Mouse (Mus musculus): ENCODE data around the gene Foxg1. TPM values are rescaled to one million over a fixed set of nuclear protein-coding genes. Genes with fewer than 3 reads are reported as not detected.
A peak's percentile ranks its signal among the peaks of the same experiment; 100 is the strongest.

The Foxg1 gene
- polyA plus RNA-seq, 1 experiment: 76.0 TPM

- peak; percentile 73 for DNase-seq (ENCODE audit: low read depth)
- no peak for TF ChIP-seq CTCF (IDR thresholded peaks at IDR 0.05; ENCODE audit: borderline replicate concordance, extremely low read depth, insufficient read depth, insufficient read length)
- TF ChIP-seq POLR2A (IDR thresholded peaks at IDR 0.05; ENCODE audit: borderline replicate concordance, extremely low read depth, insufficient read depth, insufficient read length, poor library complexity, severe bottlenecking): no peak
These were observed 15.1 kb downstream of the Foxg1 start for GRCm38 (mm10) chr12:49397443-49398162.

- TF ChIP-seq POLR2A (IDR thresholded peaks at IDR 0.05; ENCODE audit: borderline replicate concordance, extremely low read depth, insufficient read depth, insufficient read length, poor library complexity, severe bottlenecking): no peak
- peak; percentile 75 for DNase-seq (ENCODE audit: low read depth)
These were observed 15.7 kb downstream of the Foxg1 start for GRCm38 (mm10) chr12:49398163-49398540.

DNA sequence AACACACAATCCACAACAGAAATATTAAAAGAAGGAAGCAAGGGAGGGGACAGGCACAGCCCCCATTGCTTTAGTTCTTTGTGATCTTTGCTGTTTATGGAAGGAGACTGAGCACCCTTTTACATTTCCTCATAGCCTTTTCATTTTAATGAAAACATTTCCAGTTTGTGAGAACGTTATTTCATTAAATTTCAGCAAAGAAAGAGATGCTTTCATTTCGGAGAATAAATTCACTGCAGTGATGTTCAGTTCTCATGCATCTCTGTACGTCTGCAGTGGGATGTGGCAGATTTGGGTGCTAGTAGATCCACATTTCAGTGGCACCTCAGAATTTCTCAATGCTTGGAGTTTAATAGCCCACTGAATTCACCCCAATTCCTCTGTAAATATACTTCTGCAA lies 16.2 kb downstream of the Foxg1 start:
- TF ChIP-seq CTCF (IDR thresholded peaks at IDR 0.05; ENCODE audit: borderline replicate concordance, extremely low read depth, insufficient read depth, insufficient read length) (no peak), POLR2A (IDR thresholded peaks at IDR 0.05; ENCODE audit: borderline replicate concordance, extremely low read depth, insufficient read depth, insufficient read length, poor library complexity, severe bottlenecking) (no peak)

GRCm38 (mm10) chr12:49399611-49400010 lies 17.2 kb downstream of the Foxg1 start:
- DNase-seq (ENCODE audit: low read depth): peak; percentile 70

More for the DNA sequence above, 16.2 kb downstream of the Foxg1 start:
- peak; percentile 72 for DNase-seq (ENCODE audit: low read depth)

GRCm38 (mm10) chr12:49400036-49400852 lies 17.8 kb downstream of the Foxg1 start:
- peak; percentile 76 for DNase-seq (ENCODE audit: low read depth)

More at GRCm38 (mm10) chr12:49399611-49400010, 17.2 kb downstream of the Foxg1 start:
- TF ChIP-seq POLR2A (IDR thresholded peaks at IDR 0.05; ENCODE audit: borderline replicate concordance, extremely low read depth, insufficient read depth, insufficient read length, poor library complexity, severe bottlenecking): no peak
- no peak for TF ChIP-seq CTCF (IDR thresholded peaks at IDR 0.05; ENCODE audit: borderline replicate concordance, extremely low read depth, insufficient read depth, insufficient read length)

DNA sequence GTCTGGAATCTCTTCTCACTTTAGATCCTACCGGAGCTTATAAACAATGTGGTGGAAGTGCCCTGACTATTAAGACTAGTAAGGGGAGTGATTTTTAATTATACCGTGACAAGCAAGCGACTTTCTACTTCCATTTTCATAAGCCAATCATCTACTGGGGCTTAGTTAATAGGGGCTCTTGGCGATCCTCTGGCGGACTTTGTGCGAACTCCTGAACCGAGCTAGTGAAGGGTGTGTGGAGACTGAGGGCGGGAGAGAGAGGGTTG lies 18.3 kb downstream of the Foxg1 start:
- no peak for TF ChIP-seq POLR2A (IDR thresholded peaks at IDR 0.05; ENCODE audit: borderline replicate concordance, extremely low read depth, insufficient read depth, insufficient read length, poor library complexity, severe bottlenecking)
- TF ChIP-seq CTCF (IDR thresholded peaks at IDR 0.05; ENCODE audit: borderline replicate concordance, extremely low read depth, insufficient read depth, insufficient read length): peak; percentile 2; the same call in 1 of the 2 replicates
- no peak for DNase-seq (ENCODE audit: low read depth)

More at GRCm38 (mm10) chr12:49400036-49400852, 17.8 kb downstream of the Foxg1 start:
- no peak for TF ChIP-seq POLR2A (IDR thresholded peaks at IDR 0.05; ENCODE audit: borderline replicate concordance, extremely low read depth, insufficient read depth, insufficient read length, poor library complexity, severe bottlenecking)
- no peak for TF ChIP-seq CTCF (IDR thresholded peaks at IDR 0.05; ENCODE audit: borderline replicate concordance, extremely low read depth, insufficient read depth, insufficient read length)

- TF ChIP-seq POLR2A (IDR thresholded peaks at IDR 0.05; ENCODE audit: borderline replicate concordance, extremely low read depth, insufficient read depth, insufficient read length, poor library complexity, severe bottlenecking) (no peak), CTCF (IDR thresholded peaks at IDR 0.05; ENCODE audit: borderline replicate concordance, extremely low read depth, insufficient read depth, insufficient read length) (no peak)
- DNase-seq (ENCODE audit: low read depth): peak; percentile 95
These were observed 18.8 kb downstream of the Foxg1 start for GRCm38 (mm10) chr12:49401119-49401795.

DNA sequence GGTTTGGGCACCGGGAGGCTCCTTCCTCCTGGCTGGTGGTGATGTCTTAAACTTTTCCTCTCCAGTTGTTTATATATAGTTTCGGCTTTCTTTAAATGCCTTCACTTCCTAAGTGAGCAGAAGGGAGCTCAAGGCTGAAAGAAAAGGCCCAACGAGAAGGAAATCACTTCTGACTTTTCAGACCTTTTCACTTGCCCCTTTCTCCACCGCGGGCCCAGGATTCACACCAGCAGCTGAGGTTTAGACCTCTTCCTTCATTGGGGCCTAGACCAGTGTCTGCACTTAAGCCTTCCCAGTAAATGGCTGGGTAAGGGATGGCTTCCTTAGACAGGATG lies 19.3 kb downstream of the Foxg1 start:
- TF ChIP-seq POLR2A (IDR thresholded peaks at IDR 0.05; ENCODE audit: borderline replicate concordance, extremely low read depth, insufficient read depth, insufficient read length, poor library complexity, severe bottlenecking): no peak
- TF ChIP-seq CTCF (IDR thresholded peaks at IDR 0.05; ENCODE audit: borderline replicate concordance, extremely low read depth, insufficient read depth, insufficient read length): no peak
- DNase-seq (ENCODE audit: low read depth): peak; percentile 72

DNA sequence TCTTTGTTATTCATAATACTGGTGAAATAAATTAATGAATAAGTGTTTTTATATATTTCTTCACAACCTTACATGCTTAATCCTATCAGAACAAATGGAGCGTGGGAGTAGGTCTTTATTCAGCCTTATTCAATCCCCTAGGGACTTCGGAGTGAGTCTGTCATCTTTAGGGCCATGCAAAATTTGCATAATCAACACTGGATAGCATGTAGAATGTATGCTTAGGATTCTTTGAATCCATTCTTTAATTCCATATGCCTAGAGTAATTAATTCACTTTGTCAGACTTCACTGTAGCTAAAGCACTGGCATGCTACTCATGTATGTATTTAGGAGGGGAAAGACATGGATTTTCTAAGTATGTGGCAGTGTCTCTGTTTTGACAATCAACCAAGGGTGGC lies 27.4 kb downstream of the Foxg1 start:
- DNase-seq (ENCODE audit: low read depth): peak; percentile 72
- TF ChIP-seq POLR2A (IDR thresholded peaks at IDR 0.05; ENCODE audit: borderline replicate concordance, extremely low read depth, insufficient read depth, insufficient read length, poor library complexity, severe bottlenecking): no peak
- TF ChIP-seq CTCF (IDR thresholded peaks at IDR 0.05; ENCODE audit: borderline replicate concordance, extremely low read depth, insufficient read depth, insufficient read length): no peak

DNA sequence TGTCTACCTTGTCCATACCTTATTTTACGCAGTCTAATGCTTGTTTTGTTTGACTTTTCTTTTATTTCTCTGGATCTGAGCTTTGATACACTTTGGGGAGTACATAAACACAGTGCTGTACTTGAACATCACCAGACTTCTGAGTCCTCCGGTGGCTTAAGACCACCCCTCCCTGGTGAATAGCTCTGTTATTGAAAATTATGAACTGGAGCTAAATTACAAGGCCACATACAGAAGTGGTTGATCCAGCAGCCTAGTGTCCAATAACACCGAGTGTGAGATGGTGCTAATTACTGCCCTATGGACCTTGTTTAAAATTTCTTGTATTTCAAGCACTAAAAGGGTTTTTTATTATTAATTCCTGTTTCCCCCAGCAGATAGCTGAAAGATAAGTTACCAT lies 35.5 kb downstream of the Foxg1 start:
- no peak for TF ChIP-seq POLR2A (IDR thresholded peaks at IDR 0.05; ENCODE audit: borderline replicate concordance, extremely low read depth, insufficient read depth, insufficient read length, poor library complexity, severe bottlenecking)

More for the DNA sequence above, 35.5 kb downstream of the Foxg1 start:
- DNase-seq (ENCODE audit: low read depth): no peak

Other genes with a start within 250 kb of the Foxg1 start
- gene Gm43517, start 2.5 kb downstream of the Foxg1 start, polyA plus RNA-seq (2012; rRNA removed): 1.5 and 4.7 TPM in 2 replicates